Mouse (Mus musculus): ENCODE results near the gene Olfr1355.
"Not testable (repeated sequence)": the region's sequence is repeated elsewhere in the genome, so short reads cannot be mapped to it uniquely, and the experiment has no call there.

Gene Olfr1355

GRCm38 (mm10) chr10:78875240-78875639 lies at the start of gene Olfr1355:
TSS of gene Olfr1355 (plus strand) at chr10:78875540.
- no peak for ATAC-seq (ENCODE audit: insufficient number of reproducible peaks, low FRiP score, low TSS enrichment)

- ATAC-seq (ENCODE audit: insufficient number of reproducible peaks, low FRiP score, low TSS enrichment): not testable (repeated sequence)
These were observed 34.9 kb upstream of the Olfr1355 start for GRCm38 (mm10) chr10:78840456-78840855.

- no peak for ATAC-seq (ENCODE audit: insufficient number of reproducible peaks, low FRiP score, low TSS enrichment)
These were observed 23.3 kb upstream of the Olfr1355 start, which contains the start of gene Olfr1356 for GRCm38 (mm10) chr10:78852066-78852465. TSS of gene Olfr1356 (minus strand) at chr10:78852166.

- not testable (repeated sequence) for ATAC-seq (ENCODE audit: insufficient number of reproducible peaks, low FRiP score, low TSS enrichment)
These were observed 37.5 kb downstream of the Olfr1355 start, which contains the start of gene Olfr1354 for GRCm38 (mm10) chr10:78912871-78913270. TSS of gene Olfr1354 (plus strand) at chr10:78913171.

Measured in cerebellum, adult (tissue).